Mouse (Mus musculus): Measurements from ENCODE around the gene Dyrk1a.

DNA sequence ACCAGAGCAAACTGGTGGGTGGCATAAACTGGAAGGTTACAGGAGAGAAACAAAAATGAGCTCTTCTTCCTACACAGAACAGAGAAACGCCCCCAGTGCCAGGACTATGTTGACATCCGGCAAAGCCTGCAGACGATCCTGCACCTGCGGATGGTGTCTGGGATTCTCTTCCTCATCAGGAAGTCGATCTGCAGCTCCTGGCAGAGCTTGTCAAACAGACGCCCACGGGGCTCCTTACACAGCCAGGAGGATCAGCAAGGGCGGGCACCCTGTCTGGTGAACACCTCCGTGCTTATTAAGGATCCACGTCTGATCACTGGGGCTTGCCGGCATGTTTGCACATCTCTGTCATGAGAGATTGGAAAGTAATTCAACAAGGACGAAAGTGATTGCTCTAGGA lies 161.2 kb downstream of the Dyrk1a start:
- TF ChIP-seq MAFK (IDR thresholded peaks at IDR 0.05; ENCODE audit: insufficient read depth, low read depth, low read length) (no peak), ZC3H11A (IDR thresholded peaks at IDR 0.05; ENCODE audit: borderline replicate concordance, low read depth, low read length) (no peak), ZNF384 (IDR thresholded peaks at IDR 0.05; ENCODE audit: low read depth, low read length) (no peak)
